Mouse (Mus musculus): ENCODE measurements around the gene Cbs.

Cbs gene

DNA sequence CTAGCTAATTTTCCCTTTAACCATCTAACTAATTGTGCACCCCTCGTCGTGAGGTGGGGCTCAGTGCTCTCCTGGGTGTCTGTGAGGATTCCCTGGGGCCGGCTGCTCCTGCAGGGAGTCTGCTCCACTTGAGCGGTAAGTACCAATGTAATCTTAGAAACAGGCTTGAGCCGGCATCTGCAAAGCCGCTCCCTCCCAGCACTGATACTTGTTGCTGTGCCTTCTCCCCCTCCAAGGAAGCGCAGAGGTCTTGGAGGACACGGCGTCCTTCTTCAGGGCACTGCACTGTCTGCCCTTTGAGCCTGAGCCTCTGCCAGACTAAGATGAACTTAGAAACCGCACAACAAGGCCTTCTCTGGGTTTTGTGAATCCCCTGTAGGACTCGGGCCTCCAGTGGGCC is 46.2 kb downstream of the Cbs start:
- no peak for DNase-seq (ENCODE audit: low read depth, low spot score)

DNA sequence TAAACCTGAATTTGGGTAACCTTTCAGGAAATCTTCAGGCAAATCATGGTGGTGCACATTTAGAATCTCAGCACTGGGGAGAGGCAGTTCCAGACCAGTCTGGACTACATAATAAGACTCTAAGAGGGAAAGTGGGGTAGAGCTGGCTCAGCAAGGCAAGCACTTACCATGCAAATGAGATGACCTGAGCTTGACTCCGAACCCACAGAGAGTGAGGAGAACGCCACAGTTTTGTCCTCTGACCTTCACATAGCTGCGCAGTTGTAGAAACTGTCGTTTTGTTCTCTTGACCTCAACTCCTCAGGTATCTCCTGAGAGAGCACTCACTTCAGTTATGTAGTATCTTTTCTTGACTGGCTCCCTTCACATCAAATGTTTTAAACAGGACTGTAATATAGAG is 48.3 kb downstream of the Cbs start:
- no peak for DNase-seq (ENCODE audit: low read depth, low spot score)

DNA sequence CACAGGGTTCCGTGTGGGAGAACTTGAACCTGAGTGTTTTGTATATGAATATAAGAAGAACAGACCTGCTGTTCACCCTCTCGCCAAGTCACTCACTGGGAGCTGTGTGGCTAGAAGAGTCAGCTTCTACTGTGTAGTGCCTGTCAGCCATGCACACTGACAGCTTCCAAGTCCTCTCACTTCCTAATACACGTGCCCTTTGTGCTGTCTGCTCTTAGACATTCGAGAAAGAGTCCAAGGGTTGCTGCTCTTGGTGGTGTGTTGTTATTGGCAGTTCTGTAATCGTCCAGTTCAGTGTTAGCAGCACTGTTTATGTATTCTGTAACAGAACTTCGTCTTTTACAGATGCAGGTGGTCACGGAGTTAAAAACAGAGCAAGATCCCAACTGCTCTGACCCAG is 48.9 kb downstream of the Cbs start:
- no peak for DNase-seq (ENCODE audit: low read depth, low spot score)

DNA sequence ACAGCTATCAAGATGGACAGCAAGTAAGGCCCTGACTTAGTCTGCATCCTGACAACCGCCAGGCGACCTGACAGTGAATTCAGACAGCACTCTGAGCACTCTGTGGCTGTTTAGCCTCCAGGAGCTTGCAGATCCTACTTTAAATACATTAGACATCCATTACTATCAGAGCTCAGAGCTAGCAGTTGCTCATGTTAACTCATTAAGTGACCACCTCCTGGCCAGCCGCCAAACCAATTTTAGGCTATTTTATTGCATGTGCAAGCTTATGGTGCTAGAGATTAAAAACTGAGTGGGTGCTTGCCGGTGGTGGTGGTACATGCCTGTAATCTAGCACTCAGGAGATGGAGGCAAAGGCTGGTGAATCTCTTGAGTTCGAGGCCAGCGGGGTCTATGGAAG is 53.3 kb downstream of the Cbs start:
- no peak for DNase-seq (ENCODE audit: low read depth, low spot score)

DNA sequence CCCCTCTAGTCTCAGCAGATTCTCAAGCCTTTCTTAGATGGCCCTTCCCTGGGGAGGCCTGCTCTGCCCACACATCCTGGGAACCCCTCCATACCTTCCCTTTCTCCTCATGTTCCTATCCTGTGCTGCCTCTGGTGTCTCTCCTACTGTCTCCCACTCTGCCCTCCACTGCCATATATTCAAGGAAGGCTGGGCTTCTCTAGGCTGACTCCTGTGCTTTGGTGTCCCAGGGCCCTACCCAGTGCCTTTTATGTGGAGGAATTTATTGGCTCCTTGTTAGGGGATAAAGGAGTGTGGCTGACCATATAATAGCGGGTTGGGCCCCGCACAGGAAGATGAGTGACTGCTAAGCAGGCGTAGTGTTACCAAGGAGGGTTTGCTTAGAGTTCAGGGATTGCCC is 53.9 kb downstream of the Cbs start:
- no peak for DNase-seq (ENCODE audit: low read depth, low spot score)

DNA sequence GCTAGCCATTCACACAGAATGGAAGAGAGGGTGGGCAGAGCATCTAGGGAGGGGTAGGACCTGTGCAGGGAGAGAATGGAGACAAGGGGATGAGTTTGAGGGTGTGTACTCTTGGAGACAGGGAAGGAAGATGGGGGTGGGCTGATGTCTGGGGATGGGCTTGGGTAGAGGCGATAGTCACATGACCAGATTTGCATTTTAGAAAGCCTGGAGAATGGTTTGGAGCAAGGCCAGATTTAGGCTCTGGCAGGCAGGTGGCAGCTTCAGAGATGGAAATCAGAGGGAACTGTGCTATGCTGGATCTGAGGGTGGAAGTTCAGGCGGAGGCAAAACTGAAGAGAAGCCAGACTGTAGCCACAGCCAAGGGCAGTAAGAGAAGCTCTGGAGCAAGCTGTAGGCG is 56.7 kb downstream of the Cbs start:
- no peak for DNase-seq (ENCODE audit: low read depth, low spot score)

DNA sequence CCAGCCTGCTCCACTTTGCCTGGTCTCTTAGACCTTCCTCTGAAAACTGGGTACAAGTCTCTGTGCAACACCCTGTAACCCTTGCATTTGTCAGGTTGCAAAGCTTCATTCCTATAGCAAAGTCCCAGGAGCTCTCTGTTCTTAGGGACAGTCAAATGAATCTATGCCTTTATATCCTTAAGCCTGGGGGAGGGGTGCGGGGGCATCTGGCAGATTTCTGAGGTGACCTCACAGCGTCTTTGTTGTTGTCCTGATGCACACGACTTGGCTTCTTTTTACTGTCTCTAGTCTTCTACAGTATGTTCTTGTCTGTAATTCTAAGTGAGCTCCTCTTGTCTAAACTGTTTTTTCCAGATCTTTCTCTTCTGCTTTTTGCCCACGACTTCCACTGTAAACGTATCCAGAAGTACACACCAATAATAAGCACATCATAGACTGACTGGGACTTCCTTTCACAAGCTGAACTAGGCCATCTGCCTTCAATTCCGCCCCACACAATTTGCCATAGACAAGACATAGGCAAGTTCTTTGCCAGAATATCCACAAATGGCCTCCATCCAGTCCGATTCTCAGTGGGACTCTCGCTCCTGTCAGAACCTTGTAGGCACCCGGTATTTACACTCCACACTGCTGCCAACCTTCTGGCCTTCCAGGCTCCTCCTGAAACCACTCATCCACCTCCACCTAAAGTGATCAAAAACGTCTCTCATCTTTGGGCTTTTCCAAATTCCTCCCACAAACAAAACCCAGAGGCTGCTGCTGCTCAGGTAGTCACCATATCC is 60.5 kb downstream of the Cbs start:
- no peak for DNase-seq (ENCODE audit: low read depth, low spot score)

DNA sequence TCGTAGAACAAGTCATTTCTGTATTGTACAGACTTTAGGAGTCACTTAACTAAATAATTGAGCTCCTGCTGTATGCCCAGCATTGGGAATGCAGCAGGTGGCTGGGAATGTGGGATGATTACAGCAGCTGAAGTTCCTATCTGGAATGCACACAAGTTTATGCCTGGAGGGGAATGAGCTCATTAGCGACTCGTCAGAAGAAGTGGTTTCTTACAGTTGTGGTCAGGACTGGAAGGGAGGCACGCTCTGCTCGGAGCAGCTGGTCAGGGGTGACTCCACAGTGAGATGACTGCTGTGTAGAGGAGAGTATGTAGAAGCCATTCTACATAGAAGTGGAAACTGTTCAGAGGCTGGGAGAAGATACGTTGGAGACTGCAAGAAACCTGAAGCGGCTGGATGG is 62.4 kb downstream of the Cbs start:
- DNase-seq (ENCODE audit: low read depth, low spot score), result no peak

DNA sequence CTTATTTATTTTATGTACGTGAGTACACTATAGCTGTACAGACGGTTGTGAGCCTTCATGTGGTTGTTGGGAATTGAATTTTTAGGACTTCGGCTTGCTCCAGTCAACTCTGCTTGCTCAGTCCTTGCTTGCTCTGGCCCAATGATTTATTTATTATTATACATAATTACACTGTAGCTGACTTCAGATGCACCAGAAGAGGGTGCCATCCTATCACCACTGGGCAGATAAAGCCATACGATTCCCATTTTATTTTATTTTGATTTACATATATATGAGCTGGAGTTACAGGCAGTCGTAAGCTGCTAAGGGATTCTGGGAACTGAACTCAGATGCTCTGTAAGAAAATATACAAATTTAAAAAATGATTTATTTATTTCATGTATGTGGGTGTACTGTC is 65.3 kb downstream of the Cbs start:
- DNase-seq (ENCODE audit: low read depth, low spot score), result no peak

DNA sequence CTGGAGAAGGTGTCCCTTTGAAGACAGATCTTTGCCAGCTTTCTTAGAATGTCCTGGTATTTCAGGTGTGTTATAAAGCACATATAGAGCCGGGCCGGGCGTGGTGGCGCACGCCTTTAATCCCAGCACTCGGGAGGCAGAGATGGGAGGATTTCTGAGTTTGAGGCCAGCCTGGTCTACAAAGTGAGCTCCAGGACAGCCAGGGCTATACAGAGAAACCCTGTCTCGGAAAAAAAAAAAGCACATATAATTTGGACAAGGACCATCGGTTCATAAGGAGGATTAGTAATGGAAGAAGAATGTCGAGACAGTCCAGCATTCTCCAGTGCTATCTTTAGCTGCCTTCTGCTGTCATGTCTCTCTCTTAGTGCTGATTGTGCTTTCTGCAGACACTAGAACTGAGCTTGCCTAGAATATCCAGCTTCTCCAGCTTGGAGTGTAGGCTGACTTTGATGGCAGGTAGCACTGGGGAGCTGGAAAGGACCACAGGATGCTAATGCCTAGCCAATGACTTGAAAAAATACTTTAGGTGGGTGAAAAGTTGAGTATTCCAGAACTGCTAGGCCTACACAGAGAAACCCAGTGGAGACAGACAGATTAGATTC is 66.6 kb downstream of the Cbs start:
- DNase-seq (ENCODE audit: low read depth, low spot score), result no peak

DNA sequence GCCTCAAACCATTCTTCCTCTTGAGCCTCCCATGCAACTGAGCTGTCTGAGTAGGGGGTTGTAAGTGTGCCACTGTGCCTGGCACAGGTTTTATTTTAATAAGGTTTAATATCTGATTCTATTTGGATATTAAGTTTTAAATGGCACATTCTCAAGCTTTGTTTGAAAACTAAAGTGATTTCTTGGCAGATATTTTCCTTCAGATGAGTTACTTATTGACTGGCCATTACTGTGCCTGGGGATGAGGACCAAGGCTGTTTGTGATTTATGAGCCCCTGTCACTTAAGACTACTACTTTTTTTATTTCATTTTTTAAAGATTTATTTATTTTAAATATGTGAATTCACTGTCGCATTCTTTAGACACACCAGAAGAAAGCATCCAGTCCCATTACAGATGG is 67.3 kb downstream of the Cbs start:
- DNase-seq (ENCODE audit: low read depth, low spot score), result no peak

DNA sequence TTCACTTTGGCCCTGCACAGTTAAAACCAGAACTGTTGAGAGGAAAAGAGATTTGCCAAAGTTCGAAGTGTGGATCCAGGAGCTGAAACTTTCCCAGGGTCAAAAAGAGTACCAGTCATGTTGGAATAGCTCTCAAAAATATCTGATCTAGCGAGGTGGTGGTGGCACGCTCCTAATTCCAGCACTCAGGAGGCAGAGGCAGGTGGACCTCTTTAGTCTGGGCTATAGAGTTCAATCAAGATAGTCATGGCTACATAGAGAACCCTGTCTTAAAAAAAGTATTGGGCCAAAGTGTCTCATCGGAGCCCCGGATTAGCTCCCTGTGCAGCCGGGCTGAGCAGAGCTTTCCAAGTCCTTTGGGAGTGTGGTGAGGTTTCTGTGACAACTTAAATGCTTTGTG is 70.8 kb downstream of the Cbs start:
- no peak for DNase-seq (ENCODE audit: low read depth, low spot score)

DNA sequence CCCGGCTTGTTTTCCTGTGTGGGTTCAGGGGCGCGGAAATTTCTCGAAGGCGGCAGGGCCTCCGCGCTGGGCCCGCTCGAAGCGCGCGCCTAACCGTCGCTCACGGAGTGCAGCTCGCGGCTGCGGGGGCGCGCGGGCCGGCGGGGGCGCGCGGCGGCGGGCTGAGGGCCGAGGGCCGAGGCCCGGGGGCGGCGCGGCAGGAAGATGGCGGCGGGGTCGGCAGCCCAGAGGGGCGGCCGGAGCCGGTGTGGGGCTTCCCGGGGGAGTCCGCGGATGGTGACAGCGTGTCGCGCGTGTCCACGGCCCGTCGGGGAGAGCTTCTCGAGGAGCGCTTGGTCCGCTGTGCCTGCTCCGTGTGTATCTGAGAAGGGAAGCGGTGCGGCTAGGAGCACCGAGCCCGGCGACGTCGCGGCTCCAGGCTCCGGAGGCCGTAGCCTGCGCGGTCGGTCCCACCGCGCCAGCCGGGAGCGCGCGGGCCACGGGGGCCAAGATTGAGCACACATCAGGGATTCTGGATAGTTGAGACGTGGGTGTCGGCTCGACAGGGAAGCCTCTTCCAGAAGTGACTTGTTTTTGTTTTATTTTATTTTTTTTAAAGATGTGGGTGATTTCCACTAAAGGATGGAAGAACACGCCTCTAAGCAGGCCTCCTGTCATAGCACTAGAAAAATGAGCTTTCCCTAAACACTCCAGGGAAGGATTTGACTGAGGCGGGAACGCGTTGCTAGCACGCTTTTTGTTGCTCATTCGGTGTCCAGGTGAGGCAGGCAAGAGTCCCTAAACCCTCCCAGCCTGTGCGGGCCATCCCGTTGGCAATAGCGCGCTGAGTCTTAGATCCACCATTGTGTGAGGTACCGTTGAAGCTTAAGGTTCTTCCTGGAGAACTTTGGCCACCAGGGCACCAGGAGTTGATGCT is 71.6 kb downstream of the Cbs start:
- DNase-seq (ENCODE audit: low read depth, low spot score), result peak; percentile 26

DNA sequence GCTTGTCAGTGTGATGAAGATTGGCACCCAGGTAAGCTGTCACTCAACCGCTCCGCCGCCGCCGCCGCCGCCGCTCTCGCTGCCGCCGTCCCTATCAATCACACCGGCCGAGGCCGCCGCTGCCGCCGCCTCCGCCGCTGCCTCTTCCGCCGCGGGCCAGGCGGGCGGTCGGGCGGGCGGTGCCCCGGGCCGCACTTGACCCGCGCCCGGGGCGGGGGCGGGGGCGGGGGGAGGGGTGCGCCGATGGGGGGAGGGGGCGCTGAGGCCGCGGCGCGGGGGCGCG is 72.2 kb downstream of the Cbs start:
- no peak for DNase-seq (ENCODE audit: low read depth, low spot score)

DNA sequence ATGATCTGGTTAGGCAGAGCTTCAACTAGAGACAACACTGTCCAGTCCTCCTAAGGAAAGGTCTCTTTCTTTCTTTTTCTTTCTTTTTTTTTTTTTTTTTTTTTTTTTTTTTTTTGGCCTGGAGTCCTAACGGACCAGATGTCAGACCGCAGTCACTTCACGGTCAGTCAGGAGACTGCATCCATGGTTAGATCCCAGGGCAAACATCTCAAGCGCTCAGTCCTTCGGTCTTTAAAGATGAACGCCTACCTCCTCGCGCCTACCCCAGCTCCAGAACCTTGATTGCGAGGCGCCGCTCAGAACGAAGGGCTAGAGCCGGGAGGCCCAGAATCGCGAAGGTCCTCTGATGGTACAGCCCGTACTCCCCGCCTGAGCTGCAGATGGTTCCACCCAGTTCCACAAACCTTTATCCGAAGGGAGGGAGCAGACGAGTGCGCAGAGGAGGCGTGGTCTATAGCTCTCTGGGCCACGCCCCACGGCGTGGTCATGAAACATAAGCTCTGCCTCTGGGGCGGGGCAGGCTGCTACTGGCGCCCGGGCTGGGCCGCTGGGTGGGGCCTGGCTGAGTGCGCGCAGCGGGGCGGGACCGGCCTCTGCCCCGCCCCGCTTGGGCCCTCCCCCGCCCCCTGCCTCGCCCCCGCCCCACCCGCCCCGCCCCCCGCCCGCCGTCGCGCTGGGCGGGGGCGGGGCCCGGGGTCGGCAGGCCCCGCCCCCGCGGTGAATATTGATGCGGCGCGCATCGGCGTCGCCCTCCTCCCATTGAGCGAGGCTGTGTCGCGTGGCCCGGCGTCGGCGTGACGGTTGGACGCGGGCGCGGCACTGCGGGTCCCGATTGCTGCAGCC is 72.8 kb downstream of the Cbs start, which contains the start of gene Pknox1:
TSS of gene Pknox1 (plus strand) at position 720 of the 843 bp plus-strand sequence.
- DNase-seq (ENCODE audit: low read depth, low spot score), result peak; percentile 100

DNA sequence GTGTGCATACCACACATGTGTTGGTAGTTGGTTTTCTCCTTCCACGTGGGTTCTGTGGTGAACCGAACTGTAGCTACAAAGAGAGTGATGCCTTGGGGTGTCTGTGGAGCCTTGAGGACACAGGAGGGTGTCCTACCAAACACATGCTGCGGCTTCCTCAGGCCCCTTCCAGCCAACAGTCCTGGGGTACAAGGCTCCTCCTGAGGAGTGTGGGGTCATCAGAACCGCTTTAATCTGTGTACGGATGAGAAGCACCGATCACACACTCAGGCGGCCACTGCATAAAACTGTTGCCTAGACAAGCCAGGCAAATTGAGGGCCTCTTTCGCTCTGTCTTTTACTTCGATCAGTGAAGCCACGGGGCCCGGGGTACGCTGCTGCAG is 73.4 kb downstream of the Cbs start:
- DNase-seq (ENCODE audit: low read depth, low spot score), result no peak

DNA sequence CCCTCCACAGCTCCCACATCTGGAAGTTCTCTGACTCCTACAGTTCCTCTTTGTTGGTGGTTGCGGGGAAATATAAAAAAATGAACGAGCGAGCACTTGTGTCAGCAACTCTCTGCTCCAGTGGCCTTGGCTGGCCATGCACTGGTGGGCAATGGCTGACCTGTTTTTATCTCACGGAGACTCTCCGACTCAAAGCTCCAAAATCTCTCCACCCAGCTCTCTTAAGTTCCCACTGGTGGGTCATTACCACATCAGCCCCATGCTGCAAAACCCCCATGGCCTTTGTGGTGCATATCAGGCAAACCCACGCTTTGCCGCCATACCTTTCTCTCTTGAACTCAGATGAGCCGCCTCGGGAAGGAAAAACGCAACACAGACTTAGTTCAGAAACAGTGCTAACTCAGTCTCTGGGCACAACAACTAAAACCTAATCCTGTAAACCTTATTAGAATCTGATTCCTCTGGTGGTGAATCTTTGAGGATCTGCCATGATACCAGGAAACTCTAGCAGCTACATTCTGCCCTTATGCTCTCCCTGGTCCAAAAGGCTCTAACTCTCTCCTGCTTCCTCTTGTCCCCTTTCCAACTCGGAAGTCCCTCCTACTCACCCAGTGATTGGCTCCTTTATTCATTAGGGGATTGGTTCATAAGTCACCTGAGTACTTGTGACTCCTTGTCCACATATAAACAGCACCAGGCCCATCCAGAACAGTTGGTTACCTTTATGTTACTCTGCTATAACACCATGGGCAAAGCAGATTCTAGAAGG is 77.8 kb downstream of the Cbs start:
- DNase-seq (ENCODE audit: low read depth, low spot score), result no peak

All from retina, adult 2 months (tissue).